Mouse (Mus musculus) hindbrain, postnatal 0 days (tissue): ENCODE data around the gene Rnaseh2b. TPM values are rescaled to one million over a fixed set of nuclear protein-coding genes. Genes with fewer than 3 reads are reported as not detected.

Experiments
- ATAC-seq: fragments of 200-750 bp; cut with Nextera tagmentation; 2 replicates; pipeline ENCODE4 v1.8.0; 2017; ENCODE audit warnings: mild to moderate bottlenecking, moderate TSS enrichment, moderate library complexity
- DNase-seq: peaks from one replicate; pipeline ENCODE4 v3.0.0-alpha.2; 2015; ENCODE audit warnings: low spot score
- H3K27ac ChIP-seq: fragments of 300-500 bp; sonication (generic); 2 replicates; pipeline ENCODE4 v1.5.1; 2014; ENCODE audit warnings: mild to moderate bottlenecking
- H3K27me3 ChIP-seq: fragments of 300-500 bp; sonication (generic); 2 replicates; pipeline ENCODE4 v1.6.1; 2014; ENCODE audit warnings: low read length, mixed read lengths; ENCODE audit not compliant: insufficient read depth
- H3K36me3 ChIP-seq: fragments of 300-500 bp; sonication (generic); 2 replicates; pipeline ENCODE4 v1.6.1; 2014; ENCODE audit warnings: low read length, mixed read lengths; ENCODE audit not compliant: insufficient read depth
- H3K4me1 ChIP-seq: fragments of 300-500 bp; sonication (generic); 2 replicates; pipeline ENCODE4 v1.6.1; 2014; ENCODE audit warnings: antibody characterized with exemption, low read length, mixed read lengths; ENCODE audit not compliant: insufficient read depth
- H3K4me2 ChIP-seq: fragments of 300-500 bp; sonication (generic); 2 replicates; pipeline ENCODE4 v1.6.1; 2014; ENCODE audit warnings: low read depth, mild to moderate bottlenecking, low read length, moderate library complexity, mixed read lengths
- H3K4me3 ChIP-seq: fragments of 300-500 bp; sonication (generic); 2 replicates; pipeline ENCODE4 v1.5.1; 2014; ENCODE audit warnings: low read length
- H3K9ac ChIP-seq: fragments of 300-500 bp; sonication (generic); replicated peaks from 2 replicates; pipeline ENCODE4 v1.6.1; 2014; ENCODE audit warnings: mild to moderate bottlenecking, low read length, moderate library complexity, mixed read lengths
- H3K9me3 ChIP-seq: fragments of 300-500 bp; sonication (generic); 2 replicates; pipeline ENCODE4 v1.6.1; 2016; ENCODE audit warnings: low read length, mixed read lengths
- CTCF ChIP-seq: IDR thresholded peaks from 2 replicates; pipeline ENCODE4 v1.5.1; 2016; ENCODE audit warnings: antibody characterized with exemption, control low read depth, low read depth
- WGBS: fragments of 180-500 bp; shearing (Covaris S2); extraction: QIAGEN DNeasy Blood & Tissue Kit; methylation state at CpG from one replicate; pipeline ENCODE4 v1.1.7; 2014; 5-methylcytosine and 5-hydroxymethylcytosine counted together
- polyA plus RNA-seq: library from polyadenylated mRNA; unstranded; fragments of >200 nt; fragmentation: Nextera tagmentation; extraction: Ambion mirVana; gene quantifications from 2 replicates; pipeline ENCODE4 v1.2.1, GENCODE M21; 2015
- total RNA-seq: library from RNA; depleted of rRNA; stranded (reverse); fragments of >200 nt; gene quantifications from 2 replicates; pipeline ENCODE4 v1.2.3, GENCODE M21; 2014; rRNA removed

Rnaseh2b gene
- total and polyA plus RNA-seq, 2 experiments from 2014 or later, result 22.3 to 42.5 TPM

GRCm38 (mm10) chr14:62389729-62390536 lies 97.5 kb downstream of the Rnaseh2b start:
- peak; percentile 83 for DNase-seq
- TF ChIP-seq CTCF, result no peak
- Histone ChIP-seq H3K27me3 (no peaks in the 10 kb centered on the region), H3K4me1 (peaks cover 4% of the 10 kb centered on the region; the same call in 1 of the 2 replicates), H3K27ac (peak overlapping the region; percentile 79), H3K4me3 (no peak overlapping the region), H3K4me2 (peak overlapping the region; percentile 40), H3K9ac (no peak overlapping the region), H3K36me3 (no peaks in the 10 kb centered on the region), H3K9me3 (no peaks in the 10 kb centered on the region)
- WGBS, result 47% methylated on average over 9 of the region's 9 CpGs
- ATAC-seq, result peak; percentile 84

- DNase-seq (no peak), ATAC-seq (no peak)
- H3K27me3 ChIP-seq, result no peaks in the 10 kb centered on the region
- no peaks in the 10 kb centered on the region for H3K9me3 ChIP-seq
- H3K27ac ChIP-seq, result no peak overlapping the region
- no peaks in the 10 kb centered on the region for H3K36me3 ChIP-seq
- 55% methylated on average over 4 of the region's 4 CpGs for WGBS
- H3K9ac ChIP-seq, result no peak overlapping the region
- no peak for TF ChIP-seq CTCF
- H3K4me1 ChIP-seq, result peaks cover 4% of the 10 kb centered on the region; the same call in 1 of the 2 replicates
- no peak overlapping the region for H3K4me3 ChIP-seq
- H3K4me2 ChIP-seq, result no peak overlapping the region
Observed at GRCm38 (mm10) chr14:62392754-62393153, 100.4 kb downstream of the Rnaseh2b start.

- no peak overlapping the region for H3K9ac ChIP-seq
- no peaks in the 10 kb centered on the region for H3K9me3 ChIP-seq
- H3K4me2 ChIP-seq, result no peak overlapping the region
- no peak overlapping the region for H3K27ac ChIP-seq
- H3K4me3 ChIP-seq, result no peak overlapping the region
- no peaks in the 10 kb centered on the region for H3K36me3 ChIP-seq
- TF ChIP-seq CTCF, result no peak
- ATAC-seq (no peak), DNase-seq (peak; percentile 16)
- H3K4me1 ChIP-seq, result 0 out of 2 replicates have a peak, but pooled peaks cover 5% of the 10 kb centered on the region
- 84% methylated on average over 2 of the region's 2 CpGs for WGBS
- H3K27me3 ChIP-seq, result no peaks in the 10 kb centered on the region
Observed at GRCm38 (mm10) chr14:62395346-62395745, 103.0 kb downstream of the Rnaseh2b start.

- H3K4me1 ChIP-seq, result peaks cover 14% of the 10 kb centered on the region
- H3K4me3 ChIP-seq, result no peak overlapping the region
- H3K4me2 ChIP-seq, result no peak overlapping the region
- ATAC-seq (peak; percentile 92), DNase-seq (peak; percentile 87)
- H3K36me3 ChIP-seq, result no peaks in the 10 kb centered on the region
- no peak for TF ChIP-seq CTCF
- H3K27me3 ChIP-seq, result no peaks in the 10 kb centered on the region
- 19% methylated on average over 7 of the region's 7 CpGs for WGBS
- no peak overlapping the region for H3K9ac ChIP-seq
- H3K9me3 ChIP-seq, result no peaks in the 10 kb centered on the region
- peak overlapping the region; percentile 60 for H3K27ac ChIP-seq
Observed at GRCm38 (mm10) chr14:62416007-62416741, 123.8 kb downstream of the Rnaseh2b start.

- DNase-seq (peak; percentile 87), ATAC-seq (peak; percentile 80)
- H3K4me1 ChIP-seq, result peaks cover 14% of the 10 kb centered on the region
- no peaks in the 10 kb centered on the region for H3K27me3 ChIP-seq
- H3K9me3 ChIP-seq, result no peaks in the 10 kb centered on the region
- H3K4me3 ChIP-seq, result no peak overlapping the region
- H3K36me3 ChIP-seq, result no peaks in the 10 kb centered on the region
- no peak for TF ChIP-seq CTCF
- H3K4me2 ChIP-seq, result no peak overlapping the region; the same call in 1 of the 2 replicates
- no peak overlapping the region for H3K9ac ChIP-seq
- peak overlapping the region; percentile 60 for H3K27ac ChIP-seq
- WGBS, result 11% methylated on average over 1 of the region's 1 CpGs
Observed at GRCm38 (mm10) chr14:62416742-62417134, 124.3 kb downstream of the Rnaseh2b start.

GRCm38 (mm10) chr14:62417501-62417900 lies 125.1 kb downstream of the Rnaseh2b start:
- Histone ChIP-seq H3K4me2 (no peak overlapping the region), H3K9me3 (no peaks in the 10 kb centered on the region), H3K27ac (peak overlapping the region; percentile 60; the same call in 1 of the 2 replicates), H3K27me3 (no peaks in the 10 kb centered on the region), H3K9ac (no peak overlapping the region), H3K4me1 (peaks cover 14% of the 10 kb centered on the region), H3K36me3 (no peaks in the 10 kb centered on the region), H3K4me3 (no peak overlapping the region)
- 57% methylated on average over 3 of the region's 3 CpGs for WGBS
- ATAC-seq (no peak), DNase-seq (no peak)
- no peak for TF ChIP-seq CTCF

- TF ChIP-seq CTCF, result no peak
- 30% methylated on average over 4 of the region's 4 CpGs for WGBS
- ATAC-seq (no peak), DNase-seq (peak; percentile 51)
- no peaks in the 10 kb centered on the region; the same call in 1 of the 2 replicates for H3K4me1 ChIP-seq
- no peak overlapping the region for H3K4me3 ChIP-seq
- no peak overlapping the region for H3K9ac ChIP-seq
- no peaks in the 10 kb centered on the region for H3K27me3 ChIP-seq
- H3K36me3 ChIP-seq, result no peaks in the 10 kb centered on the region
- no peak overlapping the region for H3K27ac ChIP-seq
- H3K4me2 ChIP-seq, result no peak overlapping the region
- no peaks in the 10 kb centered on the region for H3K9me3 ChIP-seq
Observed at GRCm38 (mm10) chr14:62422265-62422664, 129.9 kb downstream of the Rnaseh2b start.

Other genes with a start within 250 kb of the Rnaseh2b start
- 22.1 and 31.2 TPM in 2 replicates for gene Dleu7, start 458 bp downstream of the Rnaseh2b start, total RNA-seq
- gene Dleu7, start 458 bp downstream of the Rnaseh2b start, polyA plus RNA-seq, result 16.2 and 16.8 TPM in 2 replicates
- 0.83 and 2.2 TPM in 2 replicates for gene Gucy1b2, start 163.7 kb downstream of the Rnaseh2b start, total RNA-seq
- 0.80 and 0.83 TPM in 2 replicates for gene Gucy1b2, start 163.7 kb downstream of the Rnaseh2b start, polyA plus RNA-seq